Mouse (Mus musculus) small intestine, adult 2 months (tissue): ENCODE results near the gene Gnpda2.

Experiments
- CTCF ChIP-seq: fragments of 200-500 bp; IDR thresholded peaks from 2 replicates; pipeline ENCODE4 v1.5.1; 2012; ENCODE audit warnings: low read depth, mild to moderate bottlenecking, control low read depth, inconsistent platforms, low read length, moderate library complexity, mixed read lengths; ENCODE audit not compliant: insufficient replicate concordance, insufficient read length; ENCODE audit errors: extremely low read depth
- POLR2A ChIP-seq: fragments of 200-500 bp; IDR thresholded peaks from 2 replicates; pipeline ENCODE4 v1.6.1; 2012; ENCODE audit warnings: low read depth, mild to moderate bottlenecking, control low read depth, inconsistent platforms, low read length, moderate library complexity

- no peak for TF ChIP-seq CTCF
- TF ChIP-seq POLR2A = no peak
These were observed 49.7 kb downstream of the Gnpda2 start, which contains the start of gene Yipf7 for GRCm38 (mm10) chr5:69542489-69542888.
